Mouse (Mus musculus): ENCODE measurements around the gene Polm. TPM values are rescaled to one million over a fixed set of nuclear protein-coding genes. Genes with fewer than 3 reads are reported as not detected.

Gene Polm
- total RNA-seq (2021): 1 to 10 TPM; 5.6 to 6.5 TPM

DNA sequence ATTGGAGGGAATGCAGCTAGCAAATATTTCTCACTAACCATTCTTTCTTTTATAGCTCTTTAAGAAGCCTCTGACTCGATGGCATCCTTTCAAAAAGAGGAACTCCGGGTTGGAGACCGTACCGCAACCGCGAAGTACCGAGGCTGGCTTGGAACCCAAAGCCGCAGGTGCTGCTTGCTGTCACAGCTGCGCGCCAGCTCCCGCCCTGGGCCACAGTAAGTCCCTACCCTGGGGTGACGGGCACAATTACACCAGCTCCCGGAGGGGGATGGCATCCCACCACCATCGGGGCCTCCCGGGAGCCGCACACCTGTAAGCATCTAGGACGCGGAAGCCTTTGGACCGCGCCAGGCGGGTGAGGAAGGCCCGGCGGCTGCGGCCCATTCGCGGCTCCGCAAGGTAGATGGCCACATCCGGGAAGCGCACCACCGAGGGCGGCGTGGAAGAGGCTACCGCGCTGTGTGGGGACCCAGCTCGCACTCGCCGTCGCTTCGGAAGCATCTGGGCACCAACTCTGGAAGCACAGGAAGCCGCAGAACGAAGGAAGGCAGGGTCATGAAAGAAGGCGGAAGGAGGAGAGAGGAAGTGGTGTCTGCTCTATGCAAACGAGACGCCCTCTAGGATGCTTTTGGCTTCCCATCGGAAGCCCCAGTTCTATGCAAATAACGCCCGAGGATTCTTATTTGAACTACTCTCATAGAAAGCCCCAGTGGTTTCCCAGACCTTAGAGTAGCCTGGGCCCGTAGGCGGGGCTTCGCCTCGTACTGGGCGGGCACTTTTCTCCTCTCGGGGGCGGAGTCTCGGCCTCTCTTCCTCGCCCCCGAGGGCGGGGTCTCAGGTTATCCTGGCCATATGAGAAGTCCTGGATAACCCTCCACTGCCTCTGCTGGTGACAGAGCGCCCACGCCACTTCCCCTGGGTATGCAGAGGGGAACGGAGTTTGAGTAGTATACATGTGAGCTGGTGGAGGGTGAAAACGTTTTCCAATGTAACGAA, at the start of gene Polm:
Gene Polm, minus strand, starts transcription at position 766 of the 996 bp plus-strand sequence.
- peak; percentile 96 for DNase-seq

DNA sequence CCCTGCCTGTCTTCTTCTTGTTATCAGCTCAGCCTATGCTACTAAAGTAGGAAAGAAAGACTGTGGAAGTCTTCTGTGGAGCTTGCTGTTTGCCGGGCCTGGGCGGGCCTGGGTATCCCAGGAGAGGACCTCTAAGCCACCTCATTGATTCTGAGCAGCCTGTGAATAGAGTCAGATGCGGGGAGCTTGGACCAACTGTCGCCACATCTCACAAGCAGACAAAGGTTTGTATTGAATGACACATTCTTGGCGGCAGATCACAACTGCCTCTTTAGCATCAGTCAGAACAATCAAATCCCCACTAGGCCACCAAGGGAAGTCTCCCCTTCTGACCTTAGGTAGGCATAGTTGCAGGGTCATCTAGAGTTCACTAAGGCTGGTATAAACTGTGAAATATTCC, 49.4 kb upstream of the Polm start:
- DNase-seq: no peak

DNA sequence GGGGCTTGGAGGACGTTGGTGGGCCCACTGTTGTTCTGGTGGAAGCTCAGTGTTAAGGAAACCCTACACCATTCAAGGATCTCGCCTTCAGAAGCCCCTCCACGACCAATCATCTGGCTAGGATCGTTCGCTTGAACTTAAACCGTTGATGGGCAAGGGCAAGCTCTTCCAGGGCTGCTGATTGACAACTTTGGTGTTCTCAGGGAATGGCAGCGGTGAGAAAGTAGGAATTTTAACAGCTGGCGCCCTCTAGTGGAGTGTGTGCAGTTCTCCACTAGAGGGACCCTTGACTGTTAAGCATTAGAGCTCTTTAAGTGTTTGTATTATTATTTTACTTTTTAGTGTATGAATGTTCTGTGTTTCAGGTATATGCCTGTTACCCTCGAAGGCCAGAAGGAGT, 48.4 kb upstream of the Polm start:
- DNase-seq: peak; percentile 82

- no peak for DNase-seq
Observed at GRCm38 (mm10) chr11:5882518-5882917, 44.7 kb upstream of the Polm start.

DNA sequence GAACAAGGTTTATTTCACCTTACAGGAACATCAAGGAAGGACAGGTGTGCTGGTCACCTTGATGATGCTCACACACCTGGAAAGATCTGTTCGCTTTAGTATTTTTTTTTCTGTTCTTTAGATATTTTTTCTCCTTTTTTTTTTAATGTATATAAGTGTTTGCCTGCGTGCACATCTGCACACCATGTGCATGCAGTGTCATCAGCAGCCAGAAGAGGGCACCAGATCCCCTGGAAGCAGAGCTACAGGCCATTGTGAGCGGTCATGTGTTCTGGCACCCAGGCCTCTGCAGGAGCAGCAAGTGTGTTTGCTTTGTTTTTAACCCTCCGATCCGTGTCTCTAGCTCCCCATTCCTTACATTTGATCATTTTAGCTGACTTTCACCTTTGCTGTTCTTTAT, 42.1 kb upstream of the Polm start:
- peak; percentile 71 for DNase-seq

DNA sequence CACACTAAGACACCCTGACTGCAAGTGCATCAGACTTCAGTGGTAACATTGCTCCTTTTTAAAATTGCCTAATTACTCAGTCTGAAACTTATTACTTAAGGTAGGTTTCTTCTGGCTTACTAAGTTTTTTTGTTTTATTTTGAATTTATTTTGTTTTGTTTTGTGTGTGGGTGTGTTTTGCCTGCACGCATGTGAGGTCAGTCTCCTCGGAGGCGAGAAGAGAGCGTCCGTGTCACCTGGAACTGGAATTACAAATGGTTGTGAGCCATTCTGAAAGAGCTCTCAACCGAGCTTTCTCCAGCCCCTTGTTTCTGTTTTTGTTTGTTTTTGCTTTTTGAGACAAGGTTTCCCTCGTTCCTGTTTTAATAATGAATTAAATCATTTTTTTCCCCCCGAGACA, 40.8 kb upstream of the Polm start:
- DNase-seq: no peak

DNA sequence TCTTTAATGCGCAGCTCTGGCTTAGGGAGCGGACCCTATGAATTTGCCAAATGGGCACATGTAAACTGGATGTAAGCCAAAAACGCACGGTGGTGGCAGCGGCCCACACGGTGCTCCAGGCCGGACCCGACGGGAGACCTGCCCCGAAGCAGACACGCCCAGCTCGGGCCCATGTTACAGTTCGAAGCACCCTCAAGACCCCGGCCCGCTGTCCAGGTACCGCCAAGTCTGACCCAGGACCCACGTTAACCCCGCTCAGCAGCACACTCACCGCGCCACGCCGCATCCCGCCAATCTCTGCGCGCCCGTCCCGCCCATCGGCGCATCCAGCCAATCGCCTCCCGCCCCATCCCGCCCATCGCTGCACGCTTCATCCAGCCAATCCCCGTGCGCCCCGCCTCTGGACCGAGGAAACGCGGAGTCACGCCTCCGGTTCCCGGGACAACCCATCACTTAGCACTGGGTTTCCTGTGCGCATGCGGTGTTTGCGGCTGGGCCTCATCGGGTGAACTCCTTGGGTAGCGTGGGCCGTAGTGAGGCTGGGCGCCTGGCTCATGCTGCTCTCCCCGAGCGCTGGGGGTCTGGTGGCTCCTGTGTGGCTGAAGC, 40.2 kb upstream of the Polm start, which contains the start of gene Pold2:
Gene Pold2, minus strand, starts transcription at position 372 of the 606 bp plus-strand sequence.
- DNase-seq: peak; percentile 98

DNA sequence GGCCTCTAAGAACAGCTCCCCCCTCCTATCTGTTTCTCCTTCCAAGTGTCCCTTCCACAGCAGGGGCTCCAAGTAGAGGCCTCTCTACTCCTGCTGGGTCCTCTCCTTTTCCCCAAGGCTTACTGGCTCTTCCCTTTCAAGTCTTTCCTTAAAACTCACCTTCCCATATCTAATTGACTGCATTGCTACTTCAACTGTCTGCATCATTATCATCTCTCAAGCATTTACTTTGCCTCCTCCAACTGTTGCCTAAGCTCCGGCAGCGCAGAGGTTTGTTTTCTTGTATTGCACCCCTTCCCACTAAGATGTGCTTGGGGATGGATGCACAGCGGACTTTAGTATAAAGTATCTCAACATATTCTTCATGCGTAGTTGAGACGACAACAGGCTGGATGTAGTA, 39.6 kb upstream of the Polm start:
- no peak for DNase-seq

DNA sequence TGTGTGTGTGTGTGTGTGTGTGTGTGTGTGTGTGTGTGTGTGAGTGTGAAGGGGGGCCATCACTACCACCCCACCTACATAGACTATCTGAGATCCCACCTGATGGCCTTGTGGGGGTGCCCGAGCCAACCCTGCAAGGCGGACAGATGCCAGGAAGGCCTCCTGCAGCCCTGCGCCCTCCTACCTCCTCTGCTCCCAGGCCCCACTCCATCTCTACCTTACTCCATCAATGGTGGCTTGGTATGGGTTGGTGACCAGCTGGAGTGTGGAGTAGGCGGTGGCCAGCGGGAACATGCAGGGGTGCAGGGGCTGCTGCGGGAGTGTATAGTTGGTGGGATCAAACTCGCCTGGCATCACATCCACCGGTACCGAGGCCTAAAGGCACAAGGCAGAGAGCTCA, 35.4 kb upstream of the Polm start:
- no peak for DNase-seq

DNA sequence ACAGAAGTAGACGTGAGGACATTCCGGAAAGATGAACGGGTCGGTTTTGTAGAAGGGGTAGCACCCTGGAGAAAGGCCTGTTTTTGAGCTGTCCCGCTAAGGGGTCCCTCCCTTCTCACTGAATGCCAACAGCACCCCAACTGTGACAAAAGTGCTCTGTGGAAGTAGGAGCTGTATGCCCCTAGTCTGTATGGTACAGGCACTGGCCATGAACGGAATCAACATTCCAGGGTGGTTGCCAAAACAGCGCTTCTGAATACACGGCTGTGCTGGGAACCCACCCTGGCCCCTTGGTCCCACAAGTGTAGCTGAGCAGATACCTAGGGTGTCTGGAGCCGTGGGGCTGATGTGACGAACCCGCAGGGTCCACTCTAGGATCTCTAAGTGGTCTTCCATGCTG, 34.9 kb upstream of the Polm start:
- no peak for DNase-seq

DNA sequence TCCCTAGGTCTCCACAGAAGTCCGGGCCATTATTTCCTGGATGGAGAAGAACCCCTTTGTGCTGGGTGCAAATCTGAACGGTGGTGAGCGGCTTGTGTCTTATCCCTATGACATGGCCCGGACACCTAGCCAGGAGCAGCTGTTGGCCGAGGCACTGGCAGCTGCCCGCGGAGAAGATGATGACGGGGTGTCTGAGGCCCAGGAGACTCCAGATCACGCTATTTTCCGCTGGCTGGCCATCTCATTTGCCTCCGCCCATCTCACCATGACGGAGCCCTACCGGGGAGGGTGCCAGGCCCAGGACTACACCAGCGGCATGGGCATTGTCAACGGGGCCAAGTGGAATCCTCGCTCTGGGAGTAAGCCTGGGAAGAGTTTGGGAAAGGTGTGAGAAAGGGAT, 32.3 kb upstream of the Polm start:
- DNase-seq: no peak

DNA sequence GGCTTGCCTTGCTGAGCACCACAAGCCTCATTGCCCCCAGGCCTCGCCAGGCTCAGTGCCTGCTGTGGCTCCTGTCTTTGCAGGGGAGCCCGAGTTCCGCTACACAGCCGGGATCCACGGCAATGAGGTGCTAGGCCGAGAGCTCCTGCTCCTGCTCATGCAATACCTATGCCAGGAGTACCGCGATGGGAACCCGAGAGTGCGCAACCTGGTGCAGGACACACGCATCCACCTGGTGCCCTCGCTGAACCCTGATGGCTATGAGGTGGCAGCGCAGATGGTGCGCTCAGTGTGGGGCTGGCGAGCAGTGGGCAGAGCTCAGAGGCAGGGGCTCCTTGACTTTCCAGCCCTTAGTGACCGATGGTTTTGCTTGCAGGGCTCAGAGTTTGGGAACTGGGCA, 31.5 kb upstream of the Polm start:
- DNase-seq: no peak

- DNase-seq: no peak
Observed at GRCm38 (mm10) chr11:5868324-5868723, 30.5 kb upstream of the Polm start.

DNA sequence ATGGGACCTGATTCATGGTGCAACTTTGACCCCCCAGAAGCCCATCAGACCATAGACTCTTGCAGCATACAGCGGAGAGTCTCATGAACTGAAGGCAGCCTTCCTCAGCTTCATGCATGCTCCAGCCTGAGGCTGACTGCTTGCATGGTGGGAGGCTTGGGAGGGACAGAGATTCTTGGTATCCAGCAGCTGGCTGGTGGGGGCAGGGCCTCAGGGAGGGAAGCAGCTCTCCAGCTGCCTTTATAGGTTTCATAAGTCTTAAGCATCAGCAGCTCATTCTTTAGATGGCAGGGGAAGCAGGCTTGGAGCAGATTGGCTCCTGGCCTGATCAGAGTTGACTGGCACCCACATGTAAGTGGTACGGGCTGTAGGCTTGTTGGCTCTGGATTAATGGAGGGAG, 29.4 kb upstream of the Polm start:
- DNase-seq: no peak

GRCm38 (mm10) chr11:5862394-5863105, 24.7 kb upstream of the Polm start:
- DNase-seq: no peak

GRCm38 (mm10) chr11:5861678-5862393, 24.0 kb upstream of the Polm start, which contains the start of gene Aebp1:
Gene Aebp1 (plus strand): TSS chr11:5861947.
- peak; percentile 79 for DNase-seq

DNA sequence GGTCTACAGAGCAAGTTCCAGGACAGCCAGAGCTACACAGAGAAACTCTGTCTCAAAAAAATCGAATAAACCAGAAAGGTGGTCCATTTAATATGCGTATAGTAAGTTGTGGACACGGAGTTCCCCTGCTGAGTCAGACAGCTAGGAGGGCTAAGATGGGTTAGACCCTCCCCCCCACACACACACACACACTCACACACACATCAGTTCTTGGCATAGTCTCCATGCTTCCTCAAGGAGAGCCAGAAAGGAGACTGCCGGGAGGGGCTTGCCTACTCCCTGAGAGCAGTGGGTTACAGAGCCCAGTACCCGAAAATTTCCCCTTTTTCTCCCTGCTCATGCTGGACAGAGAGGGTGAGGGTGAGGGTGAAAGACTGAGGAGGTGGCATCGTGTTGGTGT, 22.8 kb upstream of the Polm start:
- DNase-seq: no peak

- no peak for DNase-seq
Observed at GRCm38 (mm10) chr11:5859883-5860550, 22.2 kb upstream of the Polm start.

DNA sequence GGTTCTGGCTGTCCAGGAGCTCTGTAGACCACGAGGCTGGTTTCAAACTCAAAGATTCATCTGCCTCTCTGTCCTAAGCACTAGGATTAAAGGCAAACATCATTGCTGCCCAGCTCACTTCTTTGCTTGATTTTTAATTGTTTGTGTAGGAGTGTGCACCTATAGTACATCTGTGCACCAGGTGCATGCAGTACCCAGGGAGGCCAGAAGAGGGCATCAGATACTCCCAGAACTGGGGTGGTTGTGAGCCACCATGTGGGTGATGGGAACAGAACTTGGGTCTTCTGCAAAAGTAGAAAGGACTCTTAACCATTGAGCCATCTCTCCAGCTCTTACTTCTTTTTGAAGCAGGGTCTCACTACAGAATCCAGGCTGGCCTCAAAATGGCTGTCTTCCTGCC, 20.9 kb upstream of the Polm start:
- no peak for DNase-seq

DNA sequence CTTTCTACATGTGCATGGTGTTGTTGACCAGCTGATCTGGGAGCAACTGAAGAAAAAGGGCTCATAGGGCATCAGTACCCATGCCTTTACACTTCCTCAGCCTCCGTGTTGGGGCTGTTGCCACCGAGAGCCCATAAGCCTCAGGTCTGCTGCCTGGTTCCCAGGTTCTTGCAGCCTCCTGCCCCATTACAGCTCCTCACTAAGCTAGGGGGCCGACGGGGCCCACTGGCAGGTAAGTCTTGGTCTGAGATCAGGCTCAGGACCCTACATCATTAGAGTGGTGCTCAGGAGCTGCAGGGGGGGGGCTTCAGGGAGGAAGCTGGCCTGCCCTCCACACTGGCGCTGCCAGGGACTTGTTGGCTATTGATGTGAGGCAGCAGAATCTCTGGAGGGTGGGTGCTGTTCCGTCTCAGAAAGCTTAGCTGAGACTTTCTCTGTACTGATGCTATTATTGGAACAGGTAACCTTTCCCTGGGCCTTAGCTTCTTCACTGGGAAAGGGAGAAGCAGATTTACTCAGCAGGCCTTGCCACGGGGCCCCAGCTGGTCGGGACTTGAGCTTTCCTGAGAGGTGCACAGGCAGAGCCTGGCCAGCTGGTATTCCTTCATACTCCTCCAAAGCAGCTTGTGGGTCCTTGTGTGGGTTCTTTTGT, 18.8 kb upstream of the Polm start:
- DNase-seq: no peak

DNA sequence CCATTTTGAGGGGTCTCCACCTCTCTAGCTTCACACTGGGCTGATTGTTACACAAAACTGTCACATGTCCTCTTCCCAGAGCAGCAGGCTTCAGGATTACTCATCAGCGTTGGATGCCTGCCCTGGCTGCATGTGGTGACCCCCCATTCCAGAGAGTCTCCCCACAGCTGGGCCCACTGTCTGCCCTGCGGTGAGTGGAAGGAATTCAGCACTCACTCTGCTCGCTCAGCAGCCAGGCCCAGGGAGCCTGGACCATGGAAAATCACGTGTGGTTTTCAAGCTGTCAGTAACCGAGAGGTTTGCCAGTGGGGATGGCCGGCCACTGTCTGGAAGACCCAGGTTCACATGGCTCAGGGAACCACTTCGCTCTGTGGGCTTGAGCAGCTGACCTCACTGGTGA, 18.1 kb upstream of the Polm start:
- peak; percentile 73 for DNase-seq

Measured in heart, postnatal 4 days (tissue).